Mouse (Mus musculus) kidney, postnatal 14 days (tissue): ENCODE measurements around the gene Ccl3.
A peak's percentile ranks its signal among the peaks of the same experiment; 100 is the strongest.

Source experiments
- DNase-seq: peaks from one replicate; pipeline ENCODE4 v3.0.0; 2022; ENCODE audit warnings: mixed read lengths

Gene Ccl3

GRCm38 (mm10) chr11:83618238-83618637 is 30.9 kb downstream of the Ccl3 start:
- DNase-seq: no peak

GRCm38 (mm10) chr11:83616586-83616985 is 32.6 kb downstream of the Ccl3 start:
- DNase-seq: no peak

- DNase-seq: no peak
Measured at GRCm38 (mm10) chr11:83610900-83611299, 38.3 kb downstream of the Ccl3 start.

- no peak for DNase-seq
Measured at GRCm38 (mm10) chr11:83606396-83606795, 42.8 kb downstream of the Ccl3 start.

- DNase-seq: no peak
Measured at GRCm38 (mm10) chr11:83605535-83605934, 43.6 kb downstream of the Ccl3 start.

GRCm38 (mm10) chr11:83604698-83605097 is 44.5 kb downstream of the Ccl3 start:
- no peak for DNase-seq

GRCm38 (mm10) chr11:83603399-83603798 is 45.8 kb downstream of the Ccl3 start:
- no peak for DNase-seq

GRCm38 (mm10) chr11:83600576-83600975 is 48.6 kb downstream of the Ccl3 start:
- no peak for DNase-seq

GRCm38 (mm10) chr11:83598991-83599390 is 50.2 kb downstream of the Ccl3 start:
- no peak for DNase-seq

- peak; percentile 17 for DNase-seq
Measured at GRCm38 (mm10) chr11:83598207-83598837, 50.8 kb downstream of the Ccl3 start.
